Mouse (Mus musculus) gastrocnemius, postnatal 36 days (tissue): ENCODE data around the gene Gm10577. TPM values are rescaled to one million over a fixed set of nuclear protein-coding genes. Genes with fewer than 3 reads are reported as not detected.

Experiments
- DNase-seq, 2 experiments: peaks; one replicate each; pipeline ENCODE4 v3.0.0; 2022
- intact Hi-C: fragments of 180-260 bp; cut with DNase I; formaldehyde crosslinking; loops from one replicate; pipeline ENCODE4 v1.15.1; 2025
- long read RNA-seq, 2 experiments: library from polyadenylated mRNA; stranded (forward); transcript quantifications; one replicate each; pipeline ENCODE4 v2.0.0; 2021
- total RNA-seq, 2 experiments: library from RNA; stranded (reverse); gene quantifications; 2 replicates each; pipeline ENCODE4 v1.2.3; 2021

Gm10577 gene
- not detected for total RNA-seq
- long read RNA-seq, experiment 1: 0 reads
- long read RNA-seq, experiment 2: 0 reads

DNA sequence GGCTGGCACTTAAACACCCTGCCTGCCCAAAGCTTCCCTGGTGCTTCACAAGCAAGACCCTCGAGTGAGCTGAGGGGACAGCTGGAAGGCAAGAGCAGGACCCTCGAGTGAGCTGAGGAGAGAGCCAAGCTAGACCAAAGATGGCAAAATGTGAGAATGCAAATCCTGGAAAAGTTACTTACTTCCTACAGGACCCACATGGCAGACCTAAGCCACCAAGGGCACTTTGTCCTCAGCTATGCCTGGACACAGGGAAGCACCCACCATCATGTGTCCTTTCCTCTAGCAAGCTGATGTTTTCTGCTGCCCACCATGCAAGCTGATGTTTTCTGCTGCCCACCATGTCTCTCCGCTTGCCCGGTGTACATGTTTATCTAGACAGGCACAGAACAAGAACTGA, at the start of gene Gm10577:
Gm10577 (minus strand) TSS at position 101 of the 400 bp plus-strand sequence.
- intact Hi-C loops: no loop called here
- no peak for DNase-seq

DNA sequence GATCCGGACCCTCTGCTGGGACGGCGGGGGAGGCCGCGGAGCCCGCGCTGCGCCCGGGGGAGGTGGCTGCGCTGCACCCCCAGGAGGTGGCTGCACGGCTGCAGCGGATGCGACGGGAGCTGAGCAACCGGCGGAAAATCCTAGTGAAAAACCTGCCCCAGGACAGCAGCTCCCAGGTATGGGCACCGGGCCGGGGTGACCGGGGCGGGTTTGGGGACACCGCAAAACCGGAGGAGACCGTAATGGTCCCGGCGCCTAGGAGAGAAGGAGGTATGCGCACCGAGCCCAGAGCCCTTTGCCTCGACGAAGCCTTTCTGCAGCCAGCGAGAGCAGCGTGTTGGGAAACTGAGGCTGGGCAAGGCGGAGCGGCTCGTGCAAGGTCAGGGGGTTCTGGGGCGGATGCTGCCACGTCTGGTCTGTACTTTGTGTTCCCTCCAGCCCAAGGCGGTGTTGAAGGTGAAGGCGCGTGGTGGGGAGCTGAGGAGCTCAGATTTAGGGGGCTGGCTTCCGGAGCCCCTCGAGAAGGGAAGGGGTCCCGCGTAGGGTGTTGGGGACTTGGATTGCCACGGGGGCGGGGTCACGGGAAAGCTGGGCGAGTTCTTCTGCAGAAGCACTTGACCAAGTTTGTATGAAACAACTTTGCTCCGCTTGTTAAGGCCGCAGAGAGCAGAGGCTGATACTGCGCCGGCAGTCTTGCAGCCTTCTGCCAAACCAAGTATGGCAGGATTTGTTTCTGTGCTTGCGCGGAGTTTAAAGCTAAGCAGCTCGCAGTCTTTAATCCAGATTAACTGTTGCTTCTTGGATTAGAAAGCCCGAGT, 48.9 kb upstream of the Gm10577 start:
- intact Hi-C loops: no loop called here
- DNase-seq: peak in 1 of 2 experiments; percentile 25

GRCm38 (mm10) chr4:101068786-101069153, 48.3 kb upstream of the Gm10577 start, which contains the start of gene Raver2:
Gene Raver2, plus strand, starts transcription at chr4:101068983.
- intact Hi-C loops: no loop called here
- peak in 1 of 2 experiments; percentile 6 for DNase-seq

DNA sequence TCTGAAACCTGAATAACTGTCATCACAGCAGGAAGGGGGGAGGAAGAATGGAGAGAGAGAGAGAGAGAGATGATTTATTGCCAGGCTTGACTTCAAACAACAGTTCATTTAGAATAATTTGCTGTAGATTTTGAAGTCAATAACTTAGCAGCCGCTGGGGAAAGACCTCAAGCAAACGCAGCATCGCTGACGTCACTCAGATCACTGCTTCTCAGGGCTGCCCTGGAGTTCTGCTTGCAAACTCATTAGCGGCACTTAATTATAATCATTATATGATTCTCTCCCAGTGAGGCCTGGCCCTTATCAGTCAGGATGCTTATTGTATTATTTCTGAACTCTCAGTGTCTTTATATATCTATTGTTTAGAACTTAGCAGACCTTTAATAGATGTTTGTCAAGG, 45.9 kb upstream of the Gm10577 start:
- intact Hi-C loops: no loop called here
- DNase-seq: no peak

DNA sequence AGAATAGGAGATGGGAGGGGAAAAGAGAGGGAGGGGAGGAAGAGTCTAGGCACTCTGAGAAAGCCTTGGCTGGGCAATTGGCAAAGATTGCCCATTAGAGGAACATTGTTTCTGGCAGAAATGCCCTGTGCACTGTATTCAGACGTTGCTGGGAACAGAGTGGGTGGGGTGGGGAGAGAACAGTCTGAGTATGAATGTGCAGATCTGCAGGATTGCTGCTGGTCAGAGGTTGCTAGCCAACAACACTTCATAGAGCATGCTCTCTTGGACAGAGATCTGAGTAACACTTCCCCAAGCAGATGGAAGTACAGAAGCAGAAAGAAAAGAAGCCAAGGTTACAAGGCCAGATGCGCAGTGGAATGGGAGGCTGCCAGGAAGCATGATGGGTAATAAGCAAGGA, 41.6 kb upstream of the Gm10577 start:
- intact Hi-C loops: no loop called here

DNA sequence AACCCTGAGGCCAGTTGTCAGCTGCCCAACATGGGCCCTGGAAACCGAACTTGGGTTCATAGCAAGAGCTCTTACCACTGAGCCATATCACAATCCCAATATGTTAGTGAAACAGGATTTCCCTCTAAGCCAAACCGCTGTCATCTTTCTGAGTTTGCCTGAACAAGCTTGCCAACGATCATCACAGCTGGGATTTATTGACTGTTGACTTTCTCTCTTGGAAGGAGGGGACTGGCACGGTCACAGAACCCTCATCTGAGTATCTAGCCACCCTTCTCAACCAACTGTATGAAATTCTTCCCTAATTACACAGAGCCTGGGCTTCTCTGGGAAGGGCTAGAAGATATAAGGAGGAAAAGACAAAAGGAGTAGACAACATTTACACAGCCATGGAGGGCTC, 26.1 kb upstream of the Gm10577 start:
- DNase-seq: no peak
- intact Hi-C loops: no loop called here

More for the DNA sequence above, 41.6 kb upstream of the Gm10577 start:
- DNase-seq: no peak

DNA sequence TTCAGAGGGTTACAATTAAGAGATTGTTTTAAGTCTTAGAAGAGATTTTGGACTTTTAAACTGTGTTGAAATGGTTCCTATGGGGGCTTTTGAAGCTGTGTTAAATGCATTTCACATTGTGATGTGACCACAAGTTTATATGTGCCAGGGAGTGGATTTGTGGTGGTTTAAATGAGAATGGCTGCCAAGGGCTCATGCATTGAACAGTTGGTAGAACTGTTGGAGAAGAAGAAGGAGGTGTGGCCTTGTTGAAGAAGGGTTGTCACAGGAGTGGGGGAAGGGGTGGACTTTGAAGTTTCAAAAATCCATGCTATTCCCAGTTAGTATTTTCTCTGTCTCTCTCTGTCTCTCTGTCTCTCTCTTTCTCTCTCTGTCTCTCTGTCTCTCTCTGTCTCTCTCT, 23.7 kb upstream of the Gm10577 start:
- intact Hi-C loops: no loop called here
- no peak for DNase-seq

DNA sequence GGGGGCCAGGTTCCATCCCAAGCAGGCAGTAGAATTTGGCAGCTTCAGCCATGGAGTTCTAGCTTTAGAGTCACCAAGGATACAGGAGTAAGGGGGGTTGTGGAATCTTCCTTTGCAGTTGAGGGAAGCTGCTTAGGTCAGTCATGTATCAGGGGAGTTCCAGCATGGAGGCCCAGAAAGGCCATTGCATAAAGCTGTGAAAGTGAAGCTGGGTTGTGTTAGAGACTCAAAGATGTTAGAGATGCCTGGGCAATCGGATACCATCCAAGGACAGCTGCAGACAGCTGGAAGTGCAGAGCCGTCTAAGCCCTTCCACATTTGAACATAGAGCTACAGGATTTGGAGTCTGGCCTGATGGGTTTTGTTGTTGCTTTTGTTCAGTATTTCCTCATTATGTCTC, 23.2 kb upstream of the Gm10577 start:
- intact Hi-C loops: no loop called here
- DNase-seq: no peak

DNA sequence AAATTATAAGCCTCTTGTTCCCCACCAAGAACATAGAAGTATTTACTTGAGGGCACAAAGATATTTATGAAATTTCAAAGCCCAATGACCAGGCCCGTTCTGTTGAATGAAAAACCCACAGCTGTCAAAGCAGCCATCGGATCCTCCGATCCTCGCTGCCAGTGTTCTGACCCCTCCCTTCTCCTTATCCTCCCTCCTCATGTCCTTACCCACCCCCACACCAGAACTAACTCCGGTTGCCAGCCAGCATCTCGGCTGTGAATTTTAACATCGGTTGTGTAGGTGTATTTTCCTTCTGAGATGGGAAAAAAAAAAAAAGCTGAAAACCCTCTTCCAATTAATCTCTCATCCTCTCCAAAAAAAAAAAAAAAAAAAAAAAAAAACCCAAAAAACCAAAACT, 16.7 kb upstream of the Gm10577 start:
- no peak for DNase-seq
- intact Hi-C loops: no loop called here

DNA sequence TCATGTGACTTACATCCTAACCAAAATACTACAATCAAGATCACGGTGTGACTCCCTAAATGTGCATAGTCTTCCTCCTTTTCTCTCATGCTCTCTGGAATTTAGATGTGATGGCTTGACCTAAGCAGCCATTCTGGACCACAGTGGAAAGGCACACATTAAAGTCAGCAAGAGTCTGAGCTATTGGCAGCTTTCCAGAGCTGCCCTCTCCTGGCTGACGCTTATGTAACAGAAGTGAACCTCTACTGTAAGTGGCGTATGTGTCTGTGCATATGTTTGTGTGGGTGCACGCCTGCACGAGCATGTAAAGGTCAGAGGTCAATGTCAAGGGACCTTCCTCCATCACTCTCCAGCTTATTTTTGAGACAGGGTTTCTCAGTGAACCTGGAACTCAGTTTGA, 14.6 kb upstream of the Gm10577 start:
- no peak for DNase-seq
- intact Hi-C loops: no loop called here

GRCm38 (mm10) chr4:101033047-101033446, 12.6 kb upstream of the Gm10577 start:
- no peak for DNase-seq
- intact Hi-C loops: no loop called here

- intact Hi-C loops: no loop called here
- no peak for DNase-seq
These were observed 7.4 kb upstream of the Gm10577 start for GRCm38 (mm10) chr4:101027852-101028411.

DNA sequence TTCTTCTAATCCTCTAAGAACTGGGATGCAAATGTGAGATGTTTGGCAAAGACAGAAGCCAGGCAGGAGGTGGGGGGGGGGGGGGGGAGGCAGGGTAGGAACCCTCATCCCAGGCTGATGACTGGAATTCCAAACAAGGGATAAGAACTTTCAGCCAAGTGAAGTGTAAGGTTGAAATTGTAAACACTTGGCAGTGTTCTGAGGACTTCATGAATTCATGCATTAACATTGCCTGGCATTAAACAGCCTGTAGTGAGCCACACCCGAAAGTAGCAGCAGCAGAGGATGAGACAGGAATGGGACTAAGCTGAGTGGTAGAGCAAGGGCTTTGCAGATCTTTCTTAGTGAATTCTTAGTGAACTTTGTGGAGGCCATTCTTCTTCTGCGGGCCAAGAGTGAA, 6.5 kb upstream of the Gm10577 start:
- no peak for DNase-seq
- intact Hi-C loops: no loop called here

GRCm38 (mm10) chr4:101026566-101026965, 6.1 kb upstream of the Gm10577 start:
- intact Hi-C loops: no loop called here
- DNase-seq: no peak

DNA sequence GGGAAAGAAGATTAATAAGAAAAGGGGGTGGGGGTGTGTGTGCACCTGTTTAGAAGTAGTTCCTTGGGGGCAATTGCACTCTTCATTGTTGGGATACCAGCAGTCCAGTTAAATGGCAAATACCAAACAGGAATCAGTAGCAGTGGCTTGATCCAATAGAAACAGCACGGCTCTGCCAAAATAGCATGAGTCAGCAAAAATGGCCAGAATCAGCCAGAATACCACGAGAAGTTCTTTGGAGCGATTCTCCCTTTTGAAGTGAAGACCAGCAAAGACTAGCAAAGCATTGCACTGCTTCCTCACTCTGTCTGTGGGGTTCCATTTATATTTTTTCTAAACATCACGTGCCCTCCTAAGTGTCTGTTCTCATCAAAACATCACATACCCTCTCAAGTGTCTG, 2.7 kb downstream of the Gm10577 start:
- intact Hi-C loops: no loop called here
- no peak for DNase-seq

GRCm38 (mm10) chr4:101009092-101009491, 11.4 kb downstream of the Gm10577 start:
- intact Hi-C loops: no loop called here
- no peak for DNase-seq

GRCm38 (mm10) chr4:101008362-101008769, 12.1 kb downstream of the Gm10577 start:
- intact Hi-C loops: no loop called here

GRCm38 (mm10) chr4:101002961-101003360, 17.5 kb downstream of the Gm10577 start:
- intact Hi-C loops: no loop called here
- DNase-seq: no peak

More at GRCm38 (mm10) chr4:101008362-101008769, 12.1 kb downstream of the Gm10577 start:
- no peak for DNase-seq

- intact Hi-C loops: no loop called here
- no peak for DNase-seq
These were observed 19.4 kb downstream of the Gm10577 start for GRCm38 (mm10) chr4:101001073-101001472.

DNA sequence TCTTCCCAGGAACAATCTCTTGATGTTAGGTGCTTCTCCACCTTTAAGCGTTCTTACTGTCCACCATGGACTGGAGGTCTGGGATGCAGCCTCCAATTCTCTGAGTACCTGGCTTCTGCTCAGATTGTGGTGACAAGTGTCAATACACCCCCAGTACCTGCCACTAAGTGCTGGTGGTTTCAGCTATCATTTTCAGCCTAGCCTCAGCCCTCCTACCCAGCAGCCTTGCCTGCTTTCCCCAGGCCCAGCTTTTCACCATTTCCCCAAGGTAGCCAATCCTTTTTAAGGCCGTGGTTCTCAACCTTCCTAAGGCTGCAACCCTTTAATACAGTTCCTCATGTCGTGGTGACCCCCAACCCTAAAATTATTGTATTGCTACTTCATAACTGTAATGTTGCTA, 19.9 kb downstream of the Gm10577 start:
- intact Hi-C loops: no loop called here
- DNase-seq: no peak

- DNase-seq: no peak
- intact Hi-C loops: loop anchor here (1.0 kb wide), 1 partner anchor 145 kb away; no protein-coding TSS in a partner anchor
These were observed 21.6 kb downstream of the Gm10577 start for GRCm38 (mm10) chr4:100998906-100999305.

GRCm38 (mm10) chr4:100998145-100998544, 22.4 kb downstream of the Gm10577 start:
- DNase-seq: peak in 1 of 2 experiments; percentile 31
- intact Hi-C loops: loop anchor here (1.0 kb wide), 1 partner anchor 146 kb away; no protein-coding TSS in a partner anchor
